Mouse (Mus musculus): ENCODE data around the gene Gm20388.

Gm20388 gene

DNA sequence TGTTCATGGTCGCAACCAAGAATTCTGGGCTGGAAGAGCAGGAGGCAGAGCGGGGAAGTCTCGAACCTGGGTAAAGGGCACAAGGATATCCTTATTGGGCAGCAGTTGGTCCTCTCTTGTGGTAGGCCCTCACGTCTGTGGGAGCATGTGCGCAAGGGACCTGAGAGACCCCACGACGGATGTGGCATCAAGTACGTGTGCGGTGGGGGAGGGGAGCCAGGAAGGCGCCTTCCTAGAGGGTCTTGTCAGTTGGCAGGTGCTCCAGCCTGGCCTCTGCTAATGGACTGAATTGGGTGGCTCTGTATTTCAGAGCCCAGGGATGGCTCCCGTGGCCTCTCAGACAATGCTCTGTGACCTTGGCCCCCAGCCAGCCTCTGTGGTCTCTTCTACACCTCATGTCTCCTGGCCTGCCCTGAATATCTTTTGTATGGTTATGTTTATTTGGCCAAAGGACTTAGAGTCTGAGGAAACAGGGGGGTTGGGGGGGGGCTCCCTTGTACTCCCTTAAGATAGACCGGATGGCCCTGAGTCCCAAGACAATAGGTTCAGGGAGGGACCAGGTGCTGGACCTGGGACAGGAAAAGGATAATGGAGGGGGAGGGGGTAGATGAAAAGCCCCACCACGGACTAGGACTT lies 563.2 kb downstream of the Gm20388 start:
- peak; percentile 45 for DNase-seq (ENCODE audit: low spot score)

DNA sequence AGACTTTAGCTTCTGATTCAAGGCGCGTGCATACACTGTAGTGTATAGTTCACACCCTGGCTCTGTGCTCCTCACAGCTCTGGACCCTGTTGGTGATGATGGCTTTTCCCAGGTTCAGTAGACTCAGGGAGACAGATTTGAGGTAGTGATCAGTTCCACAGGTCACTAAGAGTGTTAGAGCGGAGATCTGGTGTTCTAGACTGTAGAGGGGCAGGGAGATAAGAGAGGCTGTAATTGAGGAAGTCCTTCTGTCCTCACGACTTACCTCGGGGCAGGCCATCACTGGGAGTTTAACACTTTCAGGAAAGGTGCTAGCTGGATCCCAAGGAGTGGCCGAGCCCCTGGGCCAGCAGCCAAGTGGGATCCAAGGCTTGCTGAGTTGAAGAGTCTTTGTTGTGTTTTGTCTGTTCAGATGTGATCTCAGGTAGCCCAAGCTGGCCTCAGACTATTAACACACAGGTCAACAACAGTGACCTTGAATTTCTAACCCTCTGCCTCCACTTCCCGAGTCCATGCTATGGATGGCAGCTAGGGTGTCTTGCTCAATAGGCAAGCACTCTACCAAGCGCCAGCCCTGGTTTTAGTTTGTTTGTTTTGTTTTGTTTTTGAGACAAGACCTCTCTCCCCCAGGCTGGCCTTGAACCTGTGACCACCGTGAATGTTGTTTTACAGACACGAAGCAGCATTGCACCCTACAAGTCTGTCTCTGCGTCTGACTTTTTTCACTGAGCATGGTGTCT lies 564.0 kb downstream of the Gm20388 start:
- no peak for DNase-seq (ENCODE audit: low spot score)

DNA sequence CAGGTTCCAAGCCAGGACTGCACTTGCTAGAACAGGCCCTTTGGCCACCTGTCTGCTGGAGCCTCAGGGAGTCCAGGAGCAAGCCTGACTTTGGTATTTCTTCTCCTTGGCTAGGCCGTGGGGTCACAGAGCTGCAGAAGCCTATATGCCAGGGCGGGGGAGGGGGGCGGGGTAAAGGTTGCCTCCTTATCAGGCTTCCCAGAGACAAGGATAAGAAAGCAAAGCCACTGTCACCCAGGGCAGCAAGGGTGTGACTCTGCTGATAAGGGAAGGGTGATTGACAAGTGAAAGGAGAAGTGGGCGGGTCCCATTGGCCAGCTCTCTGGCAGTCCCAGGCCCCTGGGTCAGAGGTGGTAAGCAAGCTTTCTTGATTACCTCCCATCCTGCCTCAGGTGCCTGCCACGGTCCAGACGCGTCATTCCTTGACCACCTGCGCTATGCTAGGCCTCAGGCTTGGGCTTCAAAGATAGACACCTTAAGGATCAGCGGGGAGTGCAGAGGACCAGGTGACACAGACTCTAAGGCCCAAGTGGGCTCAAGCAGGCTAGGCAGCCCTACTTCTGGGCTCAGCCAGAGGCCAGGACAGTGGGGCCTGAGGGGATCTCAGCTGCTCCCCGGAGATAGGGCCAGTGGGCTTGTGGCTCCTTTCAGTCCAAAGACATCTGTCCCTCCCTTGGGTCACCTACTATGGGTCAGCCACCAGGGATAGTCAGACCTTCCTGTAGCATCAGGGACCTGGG lies 565.0 kb downstream of the Gm20388 start:
- no peak for DNase-seq (ENCODE audit: low spot score)

DNA sequence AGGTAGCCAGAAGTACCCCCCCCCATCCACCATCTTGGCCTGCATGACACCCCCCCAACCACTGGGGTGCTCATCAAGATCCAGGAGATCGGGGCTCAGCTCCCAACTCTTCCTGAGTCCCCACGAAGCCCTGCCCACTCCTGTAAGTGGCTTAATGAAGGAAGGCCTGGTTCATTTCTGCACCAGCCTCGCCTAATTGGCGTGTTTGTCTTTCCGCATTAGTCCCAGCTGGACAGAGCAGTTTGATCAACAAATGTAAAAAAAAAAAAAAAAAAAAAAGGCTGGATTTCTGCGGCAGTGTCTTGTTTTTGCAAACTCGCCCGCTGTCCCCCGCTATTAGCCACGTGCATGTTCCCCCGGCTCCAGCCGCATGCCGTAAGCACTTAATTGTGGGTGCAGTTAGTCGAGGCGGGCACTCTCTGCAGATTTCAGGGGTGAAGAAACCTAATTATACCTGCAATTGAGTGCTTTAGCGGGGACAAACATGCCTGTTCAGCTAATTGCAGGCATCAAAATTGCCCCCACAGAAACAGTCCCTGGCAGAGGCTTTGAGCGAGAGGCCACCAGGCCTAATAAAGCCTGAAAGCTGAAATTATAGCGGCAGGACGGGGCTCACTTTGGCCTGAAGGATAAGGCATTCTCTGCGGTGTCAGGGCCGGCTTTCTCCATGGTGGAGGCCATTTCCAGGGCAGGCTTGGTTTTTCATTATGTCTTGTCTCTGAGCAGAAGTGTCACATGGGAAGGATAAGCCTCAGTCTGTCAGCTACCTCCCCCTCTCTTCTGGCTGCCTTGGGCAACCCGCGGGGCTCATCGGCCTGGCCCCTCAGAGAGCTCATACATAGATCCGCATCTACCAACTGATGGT lies 566.3 kb downstream of the Gm20388 start:
- peak; percentile 85 for DNase-seq (ENCODE audit: low spot score)

DNA sequence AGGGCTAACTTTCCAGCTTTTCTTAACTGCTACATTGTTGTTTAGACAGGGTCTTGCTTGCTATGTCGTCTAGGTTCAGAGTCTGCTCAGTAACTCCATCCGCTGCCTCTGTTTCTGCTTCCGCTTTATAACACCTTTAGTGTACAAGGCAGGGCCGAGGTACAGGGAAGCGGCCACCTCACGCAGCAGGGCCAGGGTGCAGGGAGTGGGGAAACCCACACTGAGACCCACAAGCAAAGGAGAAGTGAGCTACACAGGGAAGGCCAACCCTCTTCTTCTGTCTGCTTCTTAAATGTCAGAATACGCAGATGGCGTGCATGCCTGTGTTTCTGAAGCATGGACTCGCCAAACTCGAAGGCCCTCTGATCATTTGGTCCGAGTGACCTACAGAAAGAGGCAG lies 568.1 kb downstream of the Gm20388 start:
- no peak for DNase-seq (ENCODE audit: low spot score)

DNA sequence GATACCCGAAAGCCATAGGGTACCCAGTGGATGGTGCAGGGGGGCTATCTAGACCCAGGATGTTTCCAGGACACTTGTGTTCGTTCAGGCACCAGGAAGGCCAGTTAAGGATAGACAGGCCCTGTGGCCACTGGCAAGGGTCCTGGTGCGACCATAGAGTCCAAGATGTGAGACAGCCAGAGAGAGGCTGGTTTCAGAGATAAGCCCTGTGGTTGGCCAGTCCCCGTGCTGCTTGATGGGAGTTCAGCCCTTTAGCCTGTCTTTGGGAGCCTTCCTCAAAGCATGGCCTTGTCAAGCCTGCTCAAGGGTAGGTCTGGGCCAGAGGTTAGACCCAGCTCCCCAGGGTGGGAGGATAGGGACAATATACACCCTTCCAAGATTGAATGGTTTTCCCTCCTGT lies 569.0 kb downstream of the Gm20388 start:
- DNase-seq (ENCODE audit: low spot score), result no peak

DNA sequence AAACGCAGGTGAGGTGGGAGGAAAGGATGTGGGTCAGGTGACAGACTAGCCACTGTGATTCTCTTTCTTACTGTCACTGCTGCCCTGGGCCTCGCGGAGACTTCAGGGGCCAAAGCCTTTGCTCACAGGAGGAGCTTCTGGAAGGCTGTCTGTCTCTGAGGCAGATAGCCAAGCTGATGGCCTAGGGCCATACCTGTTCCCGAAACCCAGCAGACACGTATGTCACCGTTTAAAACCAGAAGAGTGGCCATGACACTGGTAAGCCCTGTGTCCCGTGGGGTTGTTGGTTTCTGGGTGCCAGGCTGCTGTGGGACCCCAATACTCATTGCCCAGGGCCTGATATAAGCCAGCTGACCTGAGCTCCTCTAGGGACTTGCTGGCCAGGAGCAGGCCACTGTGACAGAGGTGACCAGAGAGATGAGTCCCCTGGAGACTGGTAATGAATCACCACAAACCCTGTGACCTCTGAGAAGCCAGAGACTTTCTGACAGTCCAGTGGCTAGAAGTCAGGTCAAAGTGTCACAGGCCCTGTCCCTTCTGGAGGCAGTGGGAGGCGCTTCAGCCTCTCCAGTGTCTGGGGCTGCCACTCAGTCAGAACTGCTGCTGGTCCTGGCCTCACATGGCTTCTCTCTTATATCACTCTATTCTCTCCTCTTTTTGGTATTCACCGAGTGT lies 571.5 kb downstream of the Gm20388 start:
- peak; percentile 29 for DNase-seq (ENCODE audit: low spot score)

DNA sequence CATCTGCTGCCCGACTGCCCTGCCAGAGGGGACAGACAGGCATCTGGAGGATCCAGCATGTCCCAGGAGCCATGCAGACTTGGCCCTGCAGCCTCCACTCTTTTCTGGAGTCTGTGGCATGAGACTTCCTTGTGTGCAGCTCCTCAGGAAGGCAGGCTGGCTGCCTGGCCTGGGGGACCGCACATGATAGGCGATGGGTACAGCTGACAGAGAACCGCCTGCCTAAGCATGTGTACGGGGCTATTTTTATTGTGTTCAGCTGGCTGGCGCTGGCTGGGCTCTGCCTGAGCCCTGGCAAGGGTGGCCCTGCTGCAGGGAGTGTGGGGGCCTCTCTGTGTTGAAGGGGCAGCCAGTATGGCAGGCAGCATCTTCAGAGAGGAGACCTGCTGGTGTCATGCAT lies 573.8 kb downstream of the Gm20388 start:
- DNase-seq (ENCODE audit: low spot score), result peak; percentile 60

DNA sequence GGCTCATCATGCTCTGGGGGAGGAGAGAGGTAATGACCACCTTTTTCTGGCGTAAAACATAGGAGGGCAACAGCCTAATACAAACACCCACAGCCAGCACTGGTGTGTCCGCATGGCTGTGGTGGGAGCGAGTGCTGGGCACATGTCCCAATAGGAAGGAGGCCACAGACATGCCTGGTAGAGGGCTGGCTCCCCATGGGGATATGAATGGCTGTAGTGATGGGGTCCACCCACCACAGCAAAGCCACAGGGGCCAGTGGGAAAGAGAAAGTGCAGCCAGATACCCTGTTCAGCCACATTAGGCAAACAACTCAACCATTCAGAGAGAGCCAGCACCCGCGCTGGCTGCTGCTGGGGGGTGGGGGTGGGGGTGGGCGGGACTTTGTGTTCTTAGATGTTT lies 574.5 kb downstream of the Gm20388 start:
- DNase-seq (ENCODE audit: low spot score), result peak; percentile 79

DNA sequence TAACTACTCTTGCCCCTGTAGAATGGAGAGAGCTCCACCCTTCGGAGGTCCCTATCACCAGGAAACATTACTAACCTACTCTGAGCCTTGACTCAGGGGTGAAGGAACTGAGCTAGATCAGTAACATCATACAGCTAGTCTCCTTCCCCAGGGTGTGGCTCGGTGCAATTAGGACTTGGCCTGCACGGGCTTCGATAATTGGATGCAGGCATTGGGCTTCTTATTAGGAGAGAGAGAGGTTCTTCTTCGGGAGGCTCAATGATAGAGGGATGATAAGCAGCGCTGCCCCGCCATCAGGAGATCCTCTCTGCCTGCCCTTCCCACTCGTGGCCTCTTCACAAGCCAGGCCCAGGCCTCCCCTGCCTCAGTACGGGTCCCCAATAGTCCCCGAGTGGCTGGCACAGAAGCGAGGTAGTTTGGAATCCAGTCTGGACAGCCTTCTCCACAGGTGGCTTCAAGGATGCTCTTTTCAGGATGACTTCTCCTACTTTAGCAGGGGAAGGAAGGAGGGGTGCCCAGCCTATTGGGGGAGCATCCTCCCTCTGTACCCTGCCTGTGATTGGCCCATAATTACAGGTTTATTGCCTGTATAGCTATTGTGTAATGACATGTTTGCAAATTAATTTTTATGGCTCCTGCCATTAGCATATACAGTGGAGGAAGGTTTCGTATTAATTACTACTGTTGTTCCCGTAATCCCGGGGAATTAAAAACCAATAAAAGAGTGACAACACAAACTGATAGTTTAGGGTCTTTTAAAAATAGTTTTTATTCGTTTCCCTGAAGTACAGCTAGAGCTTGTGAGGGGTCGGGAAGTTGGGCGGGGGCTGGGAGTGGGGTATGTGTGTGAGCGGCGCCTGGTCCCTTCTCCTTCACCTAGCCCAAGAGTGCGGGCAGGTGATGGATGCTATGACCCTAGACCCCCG lies 575.2 kb downstream of the Gm20388 start:
- DNase-seq (ENCODE audit: low spot score), result peak; percentile 87

DNA sequence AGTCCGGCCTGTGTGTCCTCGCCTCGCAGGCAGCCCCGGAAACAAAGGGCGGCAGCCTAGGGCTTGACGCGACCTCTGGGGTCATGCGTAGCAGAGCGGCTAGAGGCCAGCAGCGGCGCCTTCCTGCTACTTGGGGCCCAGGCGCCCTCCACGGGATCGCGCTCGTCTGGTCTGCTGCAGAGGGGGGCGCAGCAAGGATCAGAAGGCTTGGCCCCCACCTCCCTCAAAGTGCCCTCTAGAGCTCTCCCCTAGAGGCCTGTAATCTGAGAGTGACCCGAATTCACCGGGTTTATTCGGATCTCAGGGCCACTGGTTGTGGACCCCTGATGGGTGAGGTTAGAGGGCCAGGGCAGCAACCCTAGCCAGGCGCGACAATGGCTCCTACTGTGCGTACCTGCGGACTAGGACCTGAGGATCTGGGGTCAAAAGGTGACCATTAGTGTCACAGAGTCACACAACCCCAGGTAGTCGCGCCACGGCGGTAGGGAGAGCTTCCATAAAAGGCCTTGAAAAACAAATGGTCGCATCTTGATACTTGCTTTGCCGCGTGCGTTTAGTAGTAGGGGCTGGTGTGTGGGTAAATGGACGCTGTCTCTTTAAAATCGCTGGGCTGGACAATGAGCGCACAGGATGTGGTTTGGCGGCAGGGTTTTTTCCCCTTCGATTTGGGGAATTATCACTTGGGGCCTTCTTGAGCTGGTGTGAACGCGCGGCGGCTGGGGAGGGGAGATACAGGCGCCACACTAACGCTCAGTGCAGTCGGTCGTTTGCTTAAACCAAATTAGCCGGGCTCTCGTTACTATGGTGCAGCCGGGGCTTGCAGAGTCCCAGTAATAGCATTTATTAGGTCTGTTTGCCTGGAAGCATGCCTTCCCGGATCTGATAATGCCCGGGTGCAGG lies 576.1 kb downstream of the Gm20388 start:
- DNase-seq (ENCODE audit: low spot score), result peak; percentile 97

DNA sequence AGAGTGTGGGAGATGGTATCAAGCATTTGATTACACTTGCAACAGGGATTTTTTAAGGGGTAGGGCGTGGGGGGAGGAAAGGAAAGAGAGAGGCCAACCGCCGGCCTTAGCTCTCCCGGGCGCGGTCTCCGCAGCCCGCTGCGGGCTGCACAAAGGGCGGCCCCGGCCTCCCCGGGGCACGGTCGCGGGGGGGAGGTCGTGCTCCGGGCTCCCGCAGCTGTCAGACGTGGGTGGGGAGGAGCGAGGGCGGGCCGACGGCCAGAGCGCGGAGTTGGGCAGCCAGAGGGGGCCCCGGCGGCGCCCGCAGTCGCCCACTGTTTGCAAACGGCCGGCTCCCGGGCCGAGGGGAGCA lies 576.7 kb downstream of the Gm20388 start:
- DNase-seq (ENCODE audit: low spot score), result no peak

DNA sequence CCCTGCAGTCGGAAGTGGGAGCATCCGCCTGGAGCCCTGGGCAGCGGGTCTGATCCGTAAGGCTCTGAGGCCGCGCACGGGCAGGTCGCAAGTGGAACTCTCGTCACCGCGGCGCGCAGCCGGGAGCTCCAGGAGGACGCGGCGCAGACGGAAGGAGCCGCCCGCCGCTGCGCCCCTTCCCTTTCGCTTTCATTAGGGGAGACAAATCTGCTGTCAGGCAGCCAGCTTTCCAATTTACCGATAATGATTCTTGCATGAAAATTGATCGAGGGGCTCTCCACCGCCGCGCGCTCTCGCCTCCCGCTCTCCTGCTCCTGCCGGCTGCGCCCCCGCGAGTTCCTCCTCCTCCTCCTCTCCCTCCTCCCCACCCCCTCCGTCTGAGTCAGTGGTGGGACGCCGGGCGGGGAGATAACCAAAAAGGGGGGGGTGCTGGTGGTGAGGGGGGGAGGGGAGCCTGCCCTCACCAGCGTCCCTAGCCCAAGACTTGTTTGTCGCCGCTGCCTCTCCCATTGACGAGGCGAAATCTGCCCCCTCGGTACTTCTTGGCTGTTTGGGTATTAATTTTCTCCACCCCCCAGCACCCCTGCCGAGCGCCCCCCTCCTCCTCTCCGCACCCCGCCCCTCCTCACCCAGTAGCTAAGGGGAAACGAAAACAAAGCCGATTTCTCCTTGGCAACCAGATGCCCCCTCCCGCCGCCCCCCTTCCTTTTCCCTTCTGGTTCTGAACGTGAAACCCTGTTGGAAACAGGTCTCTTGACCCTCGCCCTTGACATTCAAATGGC lies 577.3 kb downstream of the Gm20388 start:
- peak; percentile 89 for DNase-seq (ENCODE audit: low spot score)

DNA sequence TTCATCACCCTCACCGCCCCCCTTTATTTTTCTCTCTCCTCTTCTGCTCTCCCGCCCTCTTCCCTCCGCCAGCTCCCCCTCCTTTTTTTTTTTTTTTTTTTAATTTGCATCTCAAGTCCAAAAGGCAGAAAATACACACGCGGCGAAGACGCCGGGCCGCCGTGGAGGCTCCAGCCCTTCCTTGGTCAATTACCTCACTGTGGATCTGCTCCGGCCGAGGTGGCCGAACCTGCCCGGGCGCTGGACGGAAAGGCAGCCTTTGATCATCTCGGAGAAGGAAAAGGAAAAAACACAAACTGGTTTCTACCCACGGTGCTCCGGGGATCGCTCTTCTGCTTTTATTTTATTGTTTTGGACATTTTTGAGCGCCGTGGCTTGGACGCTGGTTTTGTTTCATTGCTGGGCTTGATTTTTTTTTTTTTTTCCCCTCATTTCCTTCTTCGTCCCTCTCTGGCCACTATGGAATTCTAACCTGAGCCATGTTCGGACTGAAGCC lies 578.0 kb downstream of the Gm20388 start:
- DNase-seq (ENCODE audit: low spot score), result peak; percentile 73

DNA sequence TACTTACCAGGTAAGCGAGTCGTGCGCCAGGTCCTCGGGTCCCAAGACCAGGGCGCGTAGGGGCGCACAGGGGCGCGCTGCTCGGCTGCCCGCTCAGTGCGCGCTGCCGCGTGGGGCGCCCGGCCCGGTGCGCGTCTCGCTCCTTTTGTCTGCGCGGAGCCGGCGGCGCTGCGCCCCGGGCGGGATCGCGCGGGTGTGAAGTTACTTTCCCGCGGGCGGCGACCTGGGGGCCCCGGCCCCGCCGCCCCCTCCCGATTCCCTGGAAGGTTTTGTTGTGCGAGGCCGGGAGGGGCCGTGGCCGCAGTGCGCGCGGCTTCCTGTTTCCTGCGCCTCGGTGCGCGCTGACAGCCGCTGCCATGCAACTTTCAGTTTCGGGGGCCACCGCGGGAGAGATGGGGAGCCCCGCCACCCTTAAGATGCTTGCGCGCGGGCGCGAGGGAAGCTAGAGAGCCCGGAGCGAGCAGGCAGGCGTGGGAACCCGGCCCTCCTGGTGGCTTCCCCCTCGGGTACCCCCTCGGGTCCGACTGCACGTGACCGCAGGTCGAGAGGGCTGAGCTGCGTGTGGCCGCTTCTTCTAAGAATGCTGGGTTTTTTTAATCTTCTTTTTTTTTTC lies 578.6 kb downstream of the Gm20388 start:
- peak; percentile 60 for DNase-seq (ENCODE audit: low spot score)

DNA sequence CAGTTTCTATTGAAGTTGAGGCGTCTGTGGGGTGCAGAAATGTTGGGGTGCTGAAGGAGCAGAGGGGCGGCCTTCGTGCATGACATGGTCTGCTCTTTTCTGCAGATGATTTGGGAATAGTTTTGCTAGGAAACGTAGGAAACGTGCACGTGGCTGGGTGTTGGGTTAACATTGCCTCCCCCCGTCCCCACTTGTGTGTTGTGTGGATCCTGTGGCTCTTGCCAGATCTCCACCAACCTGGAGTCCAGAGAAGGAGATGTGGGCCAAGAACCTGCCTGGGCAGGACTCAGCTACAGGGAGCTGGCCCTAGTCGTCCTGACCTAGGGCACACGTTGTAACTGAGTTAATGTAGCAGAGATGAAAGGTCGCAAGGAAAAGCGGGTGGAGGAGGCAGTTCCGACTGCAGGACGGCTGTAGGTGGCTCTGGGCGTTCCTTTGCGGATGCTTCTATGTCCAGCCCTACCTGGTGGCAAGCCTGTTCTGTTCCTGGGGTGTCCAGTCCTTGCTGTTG lies 579.2 kb downstream of the Gm20388 start:
- DNase-seq (ENCODE audit: low spot score), result peak; percentile 26

DNA sequence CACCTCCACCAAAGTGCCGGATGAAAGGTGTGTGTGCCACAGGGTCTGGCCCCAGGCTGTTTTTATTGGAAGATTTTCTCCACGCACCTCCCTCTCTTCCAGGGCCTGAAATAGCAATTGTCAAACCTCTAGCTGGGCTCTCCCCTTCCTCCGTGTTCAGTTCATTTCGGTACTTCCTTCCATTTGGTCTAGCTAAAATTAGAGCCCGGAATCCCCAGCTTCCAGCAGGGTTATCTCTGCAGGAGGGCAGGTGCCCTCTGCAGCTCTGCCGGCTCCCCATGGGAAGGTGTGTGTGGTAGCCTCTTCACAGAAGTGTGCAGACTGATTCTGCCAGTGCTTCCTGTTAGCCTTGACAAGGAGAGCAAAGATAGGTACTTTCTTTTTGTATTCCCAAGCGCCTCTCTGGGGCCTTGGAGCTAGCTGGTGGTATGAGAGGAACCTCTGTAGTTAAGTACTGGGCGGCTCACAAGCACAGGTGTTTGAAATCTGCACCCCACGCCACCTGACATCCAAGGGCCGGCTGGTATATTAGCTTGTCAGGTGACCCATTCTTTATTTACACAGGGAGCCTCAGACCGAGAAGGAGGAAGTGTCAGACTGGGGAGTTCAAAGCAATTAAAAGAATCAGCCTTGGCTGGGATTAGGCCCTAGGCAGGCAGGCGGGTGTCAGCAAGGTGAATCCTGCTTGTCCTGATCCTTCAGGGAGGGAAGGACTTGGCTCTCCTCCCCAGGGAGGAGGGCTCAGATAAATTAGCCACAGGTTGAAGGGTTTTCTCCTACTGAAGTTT lies 579.9 kb downstream of the Gm20388 start:
- peak; percentile 27 for DNase-seq (ENCODE audit: low spot score)

Data from MN1 (cell line).